Mouse (Mus musculus) cerebral cortex, adult 2 months (tissue): ENCODE results near the gene Ccdc185.

ENCODE experiments used
- WGBS: fragments of 180-500 bp; shearing (Covaris S2); methylation state at CpG from one replicate; pipeline ENCODE4 v1.1.7; 2018; 5-methylcytosine and 5-hydroxymethylcytosine counted together

The Ccdc185 gene

DNA sequence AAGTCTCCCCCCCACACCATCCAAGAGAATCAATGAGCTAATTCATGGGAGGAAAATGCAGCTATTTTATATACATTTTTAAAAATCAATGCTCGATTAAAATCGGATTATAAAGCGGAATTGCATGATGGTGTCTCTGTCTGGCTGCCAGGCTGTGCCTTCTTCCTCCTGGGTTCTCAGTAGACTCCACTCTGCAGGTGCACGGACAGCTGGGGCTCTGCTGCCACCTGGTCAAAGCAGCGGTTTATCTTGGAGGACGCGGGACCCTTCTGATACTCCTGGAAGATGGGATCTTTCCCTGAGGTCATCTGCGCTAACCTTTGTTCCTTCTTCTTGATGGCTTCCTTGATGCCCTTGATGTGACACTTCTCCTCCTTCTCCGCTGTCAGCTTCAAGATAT, 1.9 kb downstream of the Ccdc185 start:
- 92% methylated on average over 9 of the region's 9 CpGs for WGBS

DNA sequence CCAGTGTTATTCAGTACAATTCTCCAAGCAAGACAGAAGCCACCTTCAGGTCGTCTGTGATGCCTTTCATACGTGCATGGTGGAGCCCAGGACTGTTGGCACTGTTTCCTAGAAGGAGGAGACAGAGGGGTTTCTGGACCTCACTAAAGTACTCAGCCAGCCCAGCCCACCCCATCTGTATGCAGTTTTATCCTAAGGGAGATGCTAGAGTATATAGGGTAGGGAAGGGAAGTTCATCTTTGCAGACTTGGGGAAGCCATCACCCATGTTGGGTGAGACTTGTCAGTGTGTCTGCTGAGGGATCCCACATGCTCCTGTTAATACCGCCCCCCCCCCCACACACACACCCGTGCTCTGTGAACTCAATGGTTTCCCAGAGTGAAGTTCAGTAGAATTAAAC, 13.1 kb downstream of the Ccdc185 start:
- 74% methylated on average over 4 of the region's 4 CpGs for WGBS

GRCm38 (mm10) chr1:182732695-182733094, 16.3 kb downstream of the Ccdc185 start:
- 51% methylated on average over 7 of the region's 7 CpGs for WGBS

- 67% methylated on average over 9 of the region's 9 CpGs for WGBS
These were observed 20.0 kb downstream of the Ccdc185 start for GRCm38 (mm10) chr1:182729002-182729401.

GRCm38 (mm10) chr1:182727541-182727940, 21.4 kb downstream of the Ccdc185 start:
- WGBS, result 55% methylated on average over 12 of the region's 12 CpGs

DNA sequence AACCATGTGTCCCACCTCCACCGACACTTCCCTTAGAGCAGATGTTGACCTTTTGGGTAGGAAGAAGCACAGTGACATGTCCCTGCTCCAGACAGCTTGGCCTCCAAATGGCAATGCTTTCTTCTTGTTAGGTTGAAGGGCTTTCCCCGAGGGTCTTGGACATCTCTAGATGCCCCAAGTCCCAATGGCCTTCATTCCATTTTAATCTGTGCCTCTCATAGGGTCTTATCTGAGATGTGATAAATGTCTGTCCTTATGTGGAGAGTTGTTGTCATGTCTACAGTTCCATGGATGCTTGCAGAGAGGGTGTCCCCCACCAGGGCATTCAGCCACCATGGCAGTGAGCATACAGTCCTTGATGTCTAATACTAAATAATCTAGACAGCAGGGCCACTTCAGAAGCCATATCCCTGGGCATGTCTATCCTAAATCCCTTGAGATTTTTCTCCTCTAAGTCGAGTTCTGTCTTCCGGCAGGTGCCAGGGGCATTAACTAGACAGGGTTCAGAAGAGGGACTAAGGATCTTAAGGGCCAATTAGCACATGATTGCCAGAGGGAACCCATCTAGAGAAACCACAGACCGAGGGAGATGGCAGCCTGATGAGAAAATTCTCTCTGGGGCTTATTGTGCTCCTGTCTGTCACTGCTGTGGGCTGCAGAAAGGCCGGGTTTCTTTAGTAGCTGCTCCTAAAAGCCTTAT, 34.6 kb downstream of the Ccdc185 start:
- WGBS, result 85% methylated on average over 6 of the region's 6 CpGs

DNA sequence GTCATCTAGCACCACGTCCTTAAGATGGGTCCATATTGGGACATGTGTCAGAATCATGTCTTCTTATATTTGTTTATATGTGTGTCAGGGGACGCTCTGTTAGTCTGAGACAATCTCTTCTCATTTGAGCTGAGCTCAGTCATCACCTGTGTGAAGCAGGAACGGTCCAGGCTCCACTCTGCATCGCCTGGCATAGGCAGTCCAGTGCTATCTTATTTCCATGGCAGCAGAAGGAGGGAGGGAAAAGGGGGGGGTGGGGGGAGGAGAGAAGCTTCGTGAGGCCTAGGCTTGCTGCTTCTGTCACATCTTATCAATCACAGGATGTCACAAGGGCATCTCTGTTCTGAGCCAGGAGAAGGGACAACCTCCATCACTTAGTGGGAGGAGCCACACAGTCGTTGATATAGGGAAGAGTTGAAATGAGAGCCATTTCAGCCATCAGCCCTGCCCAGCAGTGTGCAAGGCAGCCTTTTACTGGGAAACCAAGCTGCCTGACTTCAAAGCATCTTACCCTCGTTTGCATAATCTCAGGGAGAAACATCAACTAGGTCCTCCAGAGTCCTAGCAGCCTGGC, 37.5 kb downstream of the Ccdc185 start:
- 42% methylated on average over 7 of the region's 7 CpGs for WGBS

DNA sequence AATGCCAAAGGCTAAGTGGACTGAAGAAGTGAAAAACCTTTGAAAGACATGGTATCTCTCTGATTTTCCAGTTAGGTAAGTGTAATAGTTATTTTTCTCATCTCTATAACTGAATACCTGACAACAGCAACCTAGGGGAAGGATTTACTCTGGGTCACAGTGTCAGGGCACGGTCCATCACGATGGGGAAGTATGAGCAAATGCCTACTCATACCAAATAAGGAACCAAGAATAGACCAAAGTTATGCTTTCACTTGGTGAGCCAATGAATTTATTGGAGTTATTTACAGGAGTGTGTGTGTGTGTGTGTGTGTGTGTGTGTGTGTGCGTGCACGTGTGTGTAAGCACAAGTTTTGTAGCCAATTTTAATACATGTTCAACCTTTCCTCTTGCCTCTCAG, 41.5 kb downstream of the Ccdc185 start:
- WGBS, result 93% methylated on average over 4 of the region's 4 CpGs

DNA sequence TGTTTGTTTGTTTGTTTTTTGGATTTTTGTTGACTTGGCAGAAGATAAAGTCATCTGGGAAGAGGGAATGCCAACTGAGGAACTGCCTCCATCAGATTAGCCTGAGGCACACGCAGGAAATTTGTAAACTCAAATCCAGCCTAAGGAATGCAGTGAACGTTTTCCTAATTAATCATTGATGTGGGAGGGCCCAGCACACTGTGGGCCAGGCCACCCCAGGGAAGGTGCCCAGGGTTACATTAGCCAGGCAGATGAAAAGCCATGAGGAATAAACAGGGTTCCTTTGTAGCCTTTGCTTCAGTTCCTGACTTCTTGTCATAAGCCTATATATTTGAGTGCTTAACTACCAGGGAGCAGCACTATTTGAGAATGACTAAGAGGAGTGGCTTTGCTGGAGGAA, 44.1 kb downstream of the Ccdc185 start:
- 67% methylated on average over 2 of the region's 2 CpGs for WGBS

GRCm38 (mm10) chr1:182699392-182700347, 49.3 kb downstream of the Ccdc185 start:
- WGBS, result 75% methylated on average over 9 of the region's 9 CpGs
